Mouse (Mus musculus): ENCODE measurements around the gene Oser1. TPM values are rescaled to one million over a fixed set of nuclear protein-coding genes. Genes with fewer than 3 reads are reported as not detected.

The Oser1 gene
- polyA plus RNA-seq, 1 experiment from 2014 or later: 79.8 TPM

- 90% methylated on average over 6 of the region's 6 CpGs for WGBS
- Histone ChIP-seq H3K4me2 (replicated peaks; ENCODE audit: low read depth) (no peak overlapping the region), H3K27ac (replicated peaks) (no peak overlapping the region)
These were observed 43.1 kb upstream of the Oser1 start for GRCm38 (mm10) chr2:163467585-163467984.

GRCm38 (mm10) chr2:163466771-163467170 lies 42.3 kb upstream of the Oser1 start:
- H3K27ac ChIP-seq (replicated peaks): no peak overlapping the region
- peak; percentile 87 for ATAC-seq (ENCODE audit: low FRiP score, low TSS enrichment)
- H3K36me3 ChIP-seq (ENCODE audit: control insufficient read depth, insufficient read depth, low read length): no peaks in the 10 kb centered on the region; the same call in 1 of the 2 replicates

More at GRCm38 (mm10) chr2:163467585-163467984, 43.1 kb upstream of the Oser1 start:
- Histone ChIP-seq H3K4me3 (ENCODE audit: low read depth, low read length) (no peak overlapping the region), H3K9ac (ENCODE audit: low read length) (no peak overlapping the region), H3K9me3 (ENCODE audit: control insufficient read depth, low read length) (no peaks in the 10 kb centered on the region), H3K36me3 (ENCODE audit: control insufficient read depth, insufficient read depth, low read length) (no peaks in the 10 kb centered on the region; the same call in 1 of the 2 replicates), H3K4me1 (replicated peaks; ENCODE audit: control insufficient read depth, insufficient read depth) (0 out of 2 replicates have a peak, but pooled peaks cover 3% of the 10 kb centered on the region), H3K27me3 (ENCODE audit: control insufficient read depth, insufficient read depth, low read length) (no peaks in the 10 kb centered on the region)
- ATAC-seq (ENCODE audit: low FRiP score, low TSS enrichment): no peak
- no peak for DNase-seq (ENCODE audit: low spot score)
- no peak for TF ChIP-seq CTCF (IDR thresholded peaks at IDR 0.05; ENCODE audit: low read depth)
- TF ChIP-seq EP300 (optimal IDR thresholded peaks at IDR 0.05): no peak

GRCm38 (mm10) chr2:163464562-163464961 lies 40.1 kb upstream of the Oser1 start:
- WGBS: 49% methylated on average over 6 of the region's 6 CpGs
- Histone ChIP-seq H3K4me2 (replicated peaks; ENCODE audit: low read depth) (no peak overlapping the region), H3K4me1 (replicated peaks; ENCODE audit: control insufficient read depth, insufficient read depth) (no peaks in the 10 kb centered on the region), H3K27ac (replicated peaks) (no peak overlapping the region), H3K36me3 (ENCODE audit: control insufficient read depth, insufficient read depth, low read length) (no peaks in the 10 kb centered on the region), H3K9ac (ENCODE audit: low read length) (no peak overlapping the region), H3K4me3 (ENCODE audit: low read depth, low read length) (no peak overlapping the region), H3K27me3 (ENCODE audit: control insufficient read depth, insufficient read depth, low read length) (no peaks in the 10 kb centered on the region), H3K9me3 (ENCODE audit: control insufficient read depth, low read length) (no peaks in the 10 kb centered on the region)
- DNase-seq (ENCODE audit: low spot score) (no peak), ATAC-seq (ENCODE audit: low FRiP score, low TSS enrichment) (no peak)
- no peak for TF ChIP-seq CTCF (IDR thresholded peaks at IDR 0.05; ENCODE audit: low read depth)
- no peak for TF ChIP-seq EP300 (optimal IDR thresholded peaks at IDR 0.05)

More at GRCm38 (mm10) chr2:163466771-163467170, 42.3 kb upstream of the Oser1 start:
- peak; percentile 56 for DNase-seq (ENCODE audit: low spot score)
- H3K27me3 ChIP-seq (ENCODE audit: control insufficient read depth, insufficient read depth, low read length): no peaks in the 10 kb centered on the region
- no peak overlapping the region for H3K4me3 ChIP-seq (ENCODE audit: low read depth, low read length)
- H3K9me3 ChIP-seq (ENCODE audit: control insufficient read depth, low read length): no peaks in the 10 kb centered on the region
- 0 out of 2 replicates have a peak, but pooled peaks cover 3% of the 10 kb centered on the region for H3K4me1 ChIP-seq (replicated peaks; ENCODE audit: control insufficient read depth, insufficient read depth)
- TF ChIP-seq EP300 (optimal IDR thresholded peaks at IDR 0.05): no peak
- TF ChIP-seq CTCF (IDR thresholded peaks at IDR 0.05; ENCODE audit: low read depth): no peak
- no peak overlapping the region for H3K9ac ChIP-seq (ENCODE audit: low read length)
- no peak overlapping the region for H3K4me2 ChIP-seq (replicated peaks; ENCODE audit: low read depth)
- WGBS: 43% methylated on average over 8 of the region's 8 CpGs

GRCm38 (mm10) chr2:163463998-163464397 lies 39.5 kb upstream of the Oser1 start:
- no peak overlapping the region for H3K9ac ChIP-seq (ENCODE audit: low read length)
- DNase-seq (ENCODE audit: low spot score) (no peak), ATAC-seq (ENCODE audit: low FRiP score, low TSS enrichment) (no peak)
- 66% methylated on average over 4 of the region's 4 CpGs for WGBS
- no peak for TF ChIP-seq CTCF (IDR thresholded peaks at IDR 0.05; ENCODE audit: low read depth)
- TF ChIP-seq EP300 (optimal IDR thresholded peaks at IDR 0.05): no peak
- H3K4me1 ChIP-seq (replicated peaks; ENCODE audit: control insufficient read depth, insufficient read depth): no peaks in the 10 kb centered on the region
- no peak overlapping the region for H3K4me2 ChIP-seq (replicated peaks; ENCODE audit: low read depth)
- H3K27me3 ChIP-seq (ENCODE audit: control insufficient read depth, insufficient read depth, low read length): no peaks in the 10 kb centered on the region
- H3K36me3 ChIP-seq (ENCODE audit: control insufficient read depth, insufficient read depth, low read length): no peaks in the 10 kb centered on the region
- no peak overlapping the region for H3K4me3 ChIP-seq (ENCODE audit: low read depth, low read length)
- H3K27ac ChIP-seq (replicated peaks): no peak overlapping the region
- H3K9me3 ChIP-seq (ENCODE audit: control insufficient read depth, low read length): no peaks in the 10 kb centered on the region

- ATAC-seq (ENCODE audit: low FRiP score, low TSS enrichment) (no peak), DNase-seq (ENCODE audit: low spot score) (no peak)
- no peaks in the 10 kb centered on the region for H3K27me3 ChIP-seq (ENCODE audit: control insufficient read depth, insufficient read depth, low read length)
- no peak overlapping the region for H3K4me3 ChIP-seq (ENCODE audit: low read depth, low read length)
- no peak overlapping the region for H3K9ac ChIP-seq (ENCODE audit: low read length)
- H3K27ac ChIP-seq (replicated peaks): no peak overlapping the region
- TF ChIP-seq EP300 (optimal IDR thresholded peaks at IDR 0.05) (no peak), CTCF (IDR thresholded peaks at IDR 0.05; ENCODE audit: low read depth) (no peak)
- no peaks in the 10 kb centered on the region for H3K4me1 ChIP-seq (replicated peaks; ENCODE audit: control insufficient read depth, insufficient read depth)
- H3K9me3 ChIP-seq (ENCODE audit: control insufficient read depth, low read length): no peaks in the 10 kb centered on the region
- 49% methylated on average over 10 of the region's 10 CpGs for WGBS
- H3K36me3 ChIP-seq (ENCODE audit: control insufficient read depth, insufficient read depth, low read length): no peaks in the 10 kb centered on the region
- H3K4me2 ChIP-seq (replicated peaks; ENCODE audit: low read depth): no peak overlapping the region
These were observed 38.8 kb upstream of the Oser1 start for GRCm38 (mm10) chr2:163463251-163463769.

GRCm38 (mm10) chr2:163462801-163463200 lies 38.3 kb upstream of the Oser1 start:
- Histone ChIP-seq H3K4me1 (replicated peaks; ENCODE audit: control insufficient read depth, insufficient read depth) (no peaks in the 10 kb centered on the region), H3K9me3 (ENCODE audit: control insufficient read depth, low read length) (no peaks in the 10 kb centered on the region), H3K27me3 (ENCODE audit: control insufficient read depth, insufficient read depth, low read length) (no peaks in the 10 kb centered on the region), H3K4me2 (replicated peaks; ENCODE audit: low read depth) (no peak overlapping the region), H3K9ac (ENCODE audit: low read length) (no peak overlapping the region), H3K27ac (replicated peaks) (no peak overlapping the region), H3K4me3 (ENCODE audit: low read depth, low read length) (no peak overlapping the region), H3K36me3 (ENCODE audit: control insufficient read depth, insufficient read depth, low read length) (no peaks in the 10 kb centered on the region)
- ATAC-seq (ENCODE audit: low FRiP score, low TSS enrichment) (no peak), DNase-seq (ENCODE audit: low spot score) (no peak)
- TF ChIP-seq EP300 (optimal IDR thresholded peaks at IDR 0.05) (no peak), CTCF (IDR thresholded peaks at IDR 0.05; ENCODE audit: low read depth) (no peak)
- WGBS: 64% methylated on average over 11 of the region's 11 CpGs

Measured in stomach, postnatal 0 days (tissue).